Mouse (Mus musculus): Measurements from ENCODE around the gene Adamtsl4.
"Not testable (repeated sequence)": the region's sequence is repeated elsewhere in the genome, so short reads cannot be mapped to it uniquely, and the experiment has no call there.

The Adamtsl4 gene

GRCm38 (mm10) chr3:95700233-95700681 is 12.5 kb upstream of the Adamtsl4 start:
- DNase-seq (ENCODE audit: low spot score): no peak

- DNase-seq (ENCODE audit: low spot score): no peak
Observed at GRCm38 (mm10) chr3:95698286-95698685, 10.6 kb upstream of the Adamtsl4 start.

- no peak for DNase-seq (ENCODE audit: low spot score)
Observed at GRCm38 (mm10) chr3:95696360-95696759, 8.6 kb upstream of the Adamtsl4 start.

GRCm38 (mm10) chr3:95695796-95696195 is 8.1 kb upstream of the Adamtsl4 start:
- DNase-seq (ENCODE audit: low spot score): no peak

GRCm38 (mm10) chr3:95694808-95695703 is 7.3 kb upstream of the Adamtsl4 start:
- DNase-seq (ENCODE audit: low spot score): no peak

GRCm38 (mm10) chr3:95693821-95694807 is 6.4 kb upstream of the Adamtsl4 start:
- no peak for DNase-seq (ENCODE audit: low spot score)

- DNase-seq (ENCODE audit: low spot score): no peak
Observed at GRCm38 (mm10) chr3:95692677-95693076, 5.0 kb upstream of the Adamtsl4 start.

GRCm38 (mm10) chr3:95690552-95690951 is 2.8 kb upstream of the Adamtsl4 start:
- DNase-seq (ENCODE audit: low spot score): not testable (repeated sequence)

- no peak for DNase-seq (ENCODE audit: low spot score)
Observed at GRCm38 (mm10) chr3:95689940-95690339, 2.2 kb upstream of the Adamtsl4 start.

GRCm38 (mm10) chr3:95689171-95689915 is 1.6 kb upstream of the Adamtsl4 start:
- no peak for DNase-seq (ENCODE audit: low spot score)

GRCm38 (mm10) chr3:95687168-95687523 is 571 bp downstream of the Adamtsl4 start:
- no peak for DNase-seq (ENCODE audit: low spot score)

- DNase-seq (ENCODE audit: low spot score): no peak
Observed at GRCm38 (mm10) chr3:95686492-95687167, 1.1 kb downstream of the Adamtsl4 start.

GRCm38 (mm10) chr3:95685701-95686100 is 2.0 kb downstream of the Adamtsl4 start:
- no peak for DNase-seq (ENCODE audit: low spot score)

- DNase-seq (ENCODE audit: low spot score): no peak
Observed at GRCm38 (mm10) chr3:95685301-95685700, 2.4 kb downstream of the Adamtsl4 start.

- DNase-seq (ENCODE audit: low spot score): no peak
Observed at GRCm38 (mm10) chr3:95684846-95685245, 2.9 kb downstream of the Adamtsl4 start.

GRCm38 (mm10) chr3:95682878-95683277 is 4.8 kb downstream of the Adamtsl4 start:
- no peak for DNase-seq (ENCODE audit: low spot score)

- DNase-seq (ENCODE audit: low spot score): no peak
Observed at GRCm38 (mm10) chr3:95681365-95681764, 6.4 kb downstream of the Adamtsl4 start.

- no peak for DNase-seq (ENCODE audit: low spot score)
Observed at GRCm38 (mm10) chr3:95680673-95681072, 7.0 kb downstream of the Adamtsl4 start.

- no peak for DNase-seq (ENCODE audit: low spot score)
Observed at GRCm38 (mm10) chr3:95679551-95679950, 8.2 kb downstream of the Adamtsl4 start.

GRCm38 (mm10) chr3:95677420-95678090 is 10.2 kb downstream of the Adamtsl4 start:
- DNase-seq (ENCODE audit: low spot score): no peak
